Mouse (Mus musculus): Measurements from ENCODE around the gene Ptpa.
A peak's percentile ranks its signal among the peaks of the same experiment; 100 is the strongest.

Ptpa gene

DNA sequence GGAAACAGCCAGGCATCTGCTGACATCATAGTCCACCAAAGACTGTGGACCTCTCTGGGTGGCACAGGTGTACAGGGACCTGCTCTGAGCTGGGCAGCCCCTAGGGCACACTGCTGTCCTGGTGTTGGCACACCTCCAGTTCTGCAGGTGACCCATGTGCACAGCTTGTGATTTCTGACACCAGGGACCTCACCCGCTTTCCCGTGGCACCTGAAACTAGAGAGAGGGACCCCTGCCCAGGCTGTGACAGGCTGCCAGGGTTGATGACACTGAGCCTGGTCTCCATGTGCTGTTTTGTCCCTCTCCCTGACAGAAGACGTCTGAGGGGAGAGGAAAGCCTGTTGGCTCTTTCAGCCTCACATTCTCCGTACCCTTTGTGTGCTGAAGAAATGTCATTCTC, 22.0 kb downstream of the Ptpa start:
- DNase-seq (ENCODE audit: low read depth), result no peak

DNA sequence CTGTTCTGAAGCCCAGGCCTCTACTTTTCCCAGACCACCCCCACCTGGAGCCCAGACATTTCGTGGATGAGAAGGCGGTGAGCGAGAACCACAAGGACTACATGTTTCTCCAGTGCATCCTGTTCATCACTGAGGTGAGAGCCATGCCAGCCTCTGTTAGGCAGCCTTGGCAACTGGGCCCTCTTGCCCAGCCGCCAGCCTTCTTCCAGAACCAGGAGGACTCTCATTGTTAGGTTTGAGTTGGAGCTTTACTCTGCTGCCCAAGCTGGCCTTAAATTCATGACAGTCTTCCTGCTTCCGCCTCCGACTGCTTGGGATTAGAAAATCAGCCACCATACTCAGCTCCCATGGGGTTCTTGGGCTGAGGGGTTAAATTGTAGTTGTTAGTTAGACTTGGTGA, 23.8 kb downstream of the Ptpa start:
- DNase-seq (ENCODE audit: low read depth), result no peak

DNA sequence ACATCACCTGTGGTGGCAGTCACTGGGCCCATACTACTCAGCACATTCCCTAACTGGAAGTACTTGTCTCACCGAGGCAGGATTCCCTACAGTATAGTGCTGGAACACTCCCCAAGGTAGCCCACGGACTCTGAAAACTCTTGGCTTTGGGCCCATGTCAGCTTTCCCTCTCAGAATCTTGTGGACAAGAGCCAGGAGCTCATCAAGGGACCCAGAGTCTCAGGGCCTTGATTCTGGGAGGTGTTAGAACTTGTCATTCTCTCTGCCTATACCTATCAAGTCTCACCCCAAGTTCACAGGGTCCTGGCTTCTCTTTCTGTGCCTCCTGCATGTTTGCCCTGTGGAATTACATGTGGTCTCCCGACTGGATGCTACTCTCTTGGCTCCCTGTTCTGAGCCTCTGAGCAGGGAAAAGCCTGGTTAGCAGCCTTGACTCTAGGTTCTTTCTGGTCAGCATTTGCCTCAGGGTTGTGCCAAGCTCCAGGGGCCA, 24.4 kb downstream of the Ptpa start:
- no peak for DNase-seq (ENCODE audit: low read depth)

DNA sequence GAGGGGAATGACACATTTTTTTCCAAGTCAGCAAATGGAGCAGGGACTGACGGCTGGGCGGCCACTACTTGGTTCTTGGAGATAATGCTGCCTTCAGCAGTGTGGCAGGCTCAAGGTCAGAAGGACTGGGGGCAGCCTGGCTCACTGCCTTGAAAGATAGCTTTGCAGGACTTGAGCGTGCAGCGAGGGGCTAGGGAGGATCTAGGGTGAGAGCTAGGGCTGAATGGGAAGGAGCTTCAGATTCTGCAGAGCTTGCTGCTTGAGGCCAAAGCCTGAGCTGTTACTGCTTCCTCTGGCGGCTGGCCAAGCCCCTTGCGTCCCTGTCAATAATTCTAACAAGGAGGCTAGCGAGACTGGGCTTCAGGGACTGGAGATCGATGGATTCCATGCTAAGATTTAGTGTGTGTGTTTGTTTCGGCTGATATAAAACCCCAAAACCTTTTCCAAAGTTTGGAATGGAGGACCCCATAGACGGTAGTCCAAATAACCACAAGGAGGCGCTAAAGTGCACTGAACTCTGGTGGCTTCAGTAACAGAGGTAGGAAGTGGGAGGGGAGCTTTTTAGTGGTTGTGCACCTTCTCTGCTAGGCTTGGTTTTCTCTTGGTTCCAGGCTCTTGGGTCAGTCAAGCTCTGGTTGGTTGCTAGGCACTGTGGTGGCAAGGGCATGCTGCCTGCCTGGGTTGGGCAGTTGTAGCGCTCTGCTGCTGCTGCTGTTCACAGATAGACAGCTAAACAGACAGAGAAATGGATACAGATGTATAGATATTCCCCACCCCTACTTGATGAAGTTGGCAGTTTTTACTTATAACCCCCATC, 25.1 kb downstream of the Ptpa start:
- DNase-seq (ENCODE audit: low read depth), result peak; percentile 80

DNA sequence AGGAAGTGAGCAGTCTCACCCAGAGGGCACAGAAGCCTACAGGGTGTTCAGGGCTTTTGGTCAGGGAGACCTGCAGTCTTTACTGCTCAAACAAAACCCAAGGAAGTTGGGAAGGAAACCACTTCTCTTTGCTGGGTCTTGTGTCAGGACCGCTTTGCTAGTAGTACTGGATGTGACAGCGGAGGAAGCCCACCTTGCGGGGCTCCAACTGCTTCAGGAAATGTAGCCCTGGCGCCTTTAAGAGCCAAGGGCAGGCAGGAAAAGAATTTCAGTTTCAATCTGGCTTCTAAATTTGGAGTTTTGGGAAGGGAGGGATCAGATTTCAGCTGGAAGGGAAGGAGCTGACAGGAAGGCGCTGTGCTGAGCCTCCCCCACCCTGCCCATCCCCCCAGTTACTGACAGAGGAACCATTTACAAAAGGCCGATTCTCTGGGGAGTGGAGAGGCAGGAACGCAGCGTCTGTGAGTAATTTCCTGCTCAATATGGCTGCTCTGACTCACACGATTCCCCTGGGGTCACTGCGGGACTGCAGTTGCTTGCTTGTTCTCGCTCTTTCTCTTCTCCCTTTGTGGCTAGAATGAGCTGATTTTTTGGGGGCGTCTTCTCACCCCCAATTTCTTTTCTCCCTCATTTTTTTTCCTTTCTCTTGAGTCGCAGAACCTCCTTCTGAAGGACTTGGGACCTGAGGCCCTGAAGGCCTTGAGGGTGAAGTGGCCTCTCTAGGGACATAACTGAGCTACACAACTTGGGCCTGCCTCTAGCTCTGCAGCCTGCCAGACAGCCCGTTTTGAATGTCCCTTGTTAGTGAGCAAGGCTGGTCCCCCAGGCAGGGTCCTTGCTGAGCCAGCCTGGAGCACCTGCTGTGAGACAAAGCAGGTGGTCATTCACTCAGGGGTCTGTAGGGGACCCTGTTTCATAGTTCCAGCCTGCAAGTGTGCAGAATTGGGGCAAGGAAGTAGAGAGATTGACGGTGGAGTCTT, 26.0 kb downstream of the Ptpa start:
- DNase-seq (ENCODE audit: low read depth), result peak; percentile 79

DNA sequence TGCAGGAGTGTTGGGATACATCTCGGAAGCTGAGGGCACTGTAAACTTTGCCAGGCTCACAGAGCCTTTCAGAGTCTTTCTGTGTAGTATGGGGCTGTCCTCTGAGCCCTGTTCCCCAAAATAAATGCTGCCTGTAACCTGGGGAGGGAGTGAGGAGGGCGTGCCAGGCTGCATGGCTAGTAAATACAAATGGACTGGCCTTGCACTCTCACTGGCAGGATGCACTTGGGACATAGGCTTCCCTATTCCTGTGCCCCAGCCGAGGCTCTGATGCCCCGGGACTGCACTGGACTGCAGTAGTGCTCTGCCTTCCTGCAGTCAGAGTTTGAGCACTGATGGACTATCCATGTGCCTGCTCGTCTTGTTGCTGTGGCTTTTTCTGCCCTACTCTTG, 26.7 kb downstream of the Ptpa start:
- no peak for DNase-seq (ENCODE audit: low read depth)

DNA sequence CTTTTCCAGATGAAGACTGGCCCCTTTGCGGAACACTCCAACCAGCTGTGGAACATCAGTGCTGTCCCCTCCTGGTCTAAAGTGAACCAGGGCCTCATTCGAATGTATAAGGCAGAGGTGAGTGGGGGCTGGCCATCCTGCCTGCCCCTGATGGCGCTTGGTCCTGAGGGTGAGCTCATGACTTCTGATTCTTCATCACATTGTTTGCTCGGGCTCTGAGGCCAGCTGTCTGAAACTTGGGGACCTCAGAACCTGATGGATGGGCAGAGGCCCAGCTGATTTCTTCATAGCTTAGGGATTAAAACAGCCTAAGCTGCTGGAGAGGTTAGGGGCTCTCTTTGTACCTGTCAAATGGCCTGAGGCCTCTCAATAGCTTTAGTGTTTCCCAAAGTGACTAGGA, 27.4 kb downstream of the Ptpa start:
- DNase-seq (ENCODE audit: low read depth), result no peak

DNA sequence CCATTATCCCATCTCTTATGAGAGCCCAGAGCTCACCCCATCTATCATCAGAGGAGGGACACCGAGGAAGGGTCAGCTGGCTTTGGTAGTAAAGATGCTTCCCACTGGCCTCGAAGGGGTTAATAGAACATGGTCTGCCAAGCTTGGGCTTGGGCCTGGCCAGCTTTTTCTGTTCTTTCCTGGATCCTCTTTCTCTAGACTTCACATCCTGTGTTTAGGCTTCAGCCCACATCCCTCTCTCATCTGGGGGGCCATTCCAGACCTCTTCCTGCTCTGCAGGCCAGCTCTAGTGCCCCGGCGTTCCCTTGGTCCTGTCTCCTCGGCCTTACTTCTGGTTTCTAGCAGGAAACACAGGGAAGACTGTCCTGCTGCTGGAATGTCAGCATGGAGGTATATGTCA, 28.2 kb downstream of the Ptpa start:
- no peak for DNase-seq (ENCODE audit: low read depth)

DNA sequence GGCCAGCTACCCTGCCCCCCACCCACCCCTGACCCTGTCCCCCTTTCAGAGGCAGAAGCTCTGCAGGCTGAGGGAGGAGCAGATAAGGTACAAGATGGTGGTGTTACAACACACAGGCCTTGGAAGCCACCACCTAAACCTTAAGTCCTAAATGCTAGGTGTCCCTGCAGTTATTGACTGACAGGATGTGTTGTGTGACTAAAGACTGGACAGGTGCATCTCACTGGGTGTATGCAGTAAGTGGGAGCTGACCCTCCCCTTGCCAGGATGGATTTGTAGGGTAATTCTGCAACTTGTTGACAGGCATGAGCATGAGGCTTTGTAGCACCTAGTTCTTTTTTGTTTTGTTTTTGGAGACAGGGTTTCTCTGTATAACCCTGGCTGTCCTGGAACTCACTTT, 28.6 kb downstream of the Ptpa start:
- DNase-seq (ENCODE audit: low read depth), result no peak

DNA sequence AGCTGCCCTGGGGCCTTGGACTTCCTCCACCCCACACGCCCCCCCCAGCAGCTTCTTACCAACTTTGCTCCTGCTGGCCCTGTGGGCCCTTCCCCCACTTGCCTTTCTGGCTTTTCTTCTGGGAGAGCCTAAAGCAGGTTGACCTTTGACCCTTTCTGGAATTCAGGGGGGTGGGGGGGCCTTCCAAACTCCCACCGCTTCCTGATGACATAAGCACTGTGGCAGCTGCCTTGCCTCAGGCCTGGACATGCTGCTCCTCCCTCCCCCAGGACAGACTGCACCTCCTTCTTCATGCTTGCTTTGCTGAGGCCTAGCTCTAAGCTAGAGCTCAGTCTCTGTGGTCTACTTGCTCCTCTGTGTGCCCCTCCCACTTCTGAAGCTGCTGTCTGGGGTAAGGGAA, 29.5 kb downstream of the Ptpa start:
- DNase-seq (ENCODE audit: low read depth), result no peak

DNA sequence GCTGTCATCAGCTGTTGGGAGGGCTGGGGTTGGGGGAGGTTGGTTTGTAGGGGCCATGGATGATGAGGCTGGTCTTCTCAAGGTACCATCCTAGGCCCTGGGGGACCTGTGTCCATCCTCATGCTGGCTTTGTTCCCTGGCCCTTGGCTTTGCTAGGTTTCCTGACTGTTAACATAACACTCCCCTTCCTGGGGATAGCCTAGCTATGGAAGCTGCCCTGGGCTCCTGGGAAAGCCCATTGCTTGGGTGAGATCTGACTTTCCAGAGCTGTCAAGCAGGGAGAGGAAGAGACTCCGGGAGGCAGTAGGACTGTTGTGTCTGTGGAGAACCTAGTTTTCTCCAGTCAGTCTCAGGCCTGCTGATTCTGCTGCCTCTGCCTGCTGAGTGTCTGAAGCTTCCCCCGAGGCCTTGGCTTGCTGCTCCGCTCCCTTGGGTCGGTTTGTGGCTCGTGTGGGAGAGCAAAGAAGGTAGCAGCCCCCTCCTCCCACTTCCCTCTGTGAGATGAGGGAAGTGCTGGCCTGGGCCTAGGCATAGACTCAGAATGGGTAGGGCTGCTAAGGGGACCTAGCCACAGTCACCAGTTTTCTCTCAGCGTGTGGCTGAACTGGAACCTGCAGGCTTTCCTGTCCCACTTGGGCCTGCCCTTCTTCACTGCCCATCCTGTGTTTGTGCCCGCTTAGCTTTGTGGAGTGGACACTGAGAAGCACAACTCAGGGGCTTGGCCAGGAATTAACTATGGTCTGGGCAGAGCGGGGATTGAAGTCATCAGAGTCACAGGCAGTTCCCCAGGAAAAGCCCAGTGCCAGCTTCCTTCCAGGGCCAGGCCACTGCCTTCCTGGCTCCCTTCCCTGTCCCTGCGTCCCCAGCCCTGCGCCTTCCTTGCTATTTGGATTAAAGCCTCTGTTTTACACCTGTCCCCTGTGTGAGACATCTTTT, 31.3 kb downstream of the Ptpa start:
- no peak for DNase-seq (ENCODE audit: low read depth)

DNA sequence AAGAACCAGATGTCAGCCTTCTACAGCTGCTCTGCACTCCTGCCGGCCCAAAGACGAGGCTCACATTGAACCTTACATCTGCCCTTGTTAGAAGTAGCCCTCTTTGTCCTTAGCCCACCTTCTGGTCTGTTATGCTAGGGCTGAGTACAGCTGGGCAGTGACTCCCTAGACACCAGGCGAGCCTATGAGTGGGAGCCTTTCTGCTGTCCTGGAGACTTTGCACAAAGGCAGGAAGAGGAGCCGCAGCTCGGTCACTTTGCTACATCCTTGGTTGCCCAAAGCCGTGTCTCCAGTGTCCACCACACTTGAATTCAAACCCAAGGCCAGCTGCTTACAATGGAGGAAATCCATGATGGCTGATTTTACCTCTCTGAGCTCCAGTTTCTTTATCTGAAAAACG, 32.5 kb downstream of the Ptpa start:
- DNase-seq (ENCODE audit: low read depth), result no peak

DNA sequence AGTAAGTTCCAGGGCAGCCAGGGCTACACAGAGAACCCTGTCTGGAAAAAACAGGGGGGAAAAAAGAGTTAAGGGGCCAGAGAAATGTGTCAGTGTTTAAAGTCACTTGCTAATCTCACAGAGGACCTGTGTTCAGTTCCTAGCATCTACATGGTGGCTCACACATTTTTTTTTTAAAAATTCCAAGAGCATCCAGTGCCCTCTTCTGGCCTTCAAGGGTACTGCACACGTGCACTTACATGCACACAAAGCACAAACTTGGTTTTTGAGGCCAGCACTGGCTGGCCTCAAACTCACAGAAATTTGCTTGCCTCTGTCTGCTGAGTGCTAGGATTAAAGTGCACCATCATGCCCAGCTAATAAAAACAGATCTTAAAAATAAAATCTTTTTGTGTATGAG, 34.7 kb downstream of the Ptpa start:
- DNase-seq (ENCODE audit: low read depth), result no peak

DNA sequence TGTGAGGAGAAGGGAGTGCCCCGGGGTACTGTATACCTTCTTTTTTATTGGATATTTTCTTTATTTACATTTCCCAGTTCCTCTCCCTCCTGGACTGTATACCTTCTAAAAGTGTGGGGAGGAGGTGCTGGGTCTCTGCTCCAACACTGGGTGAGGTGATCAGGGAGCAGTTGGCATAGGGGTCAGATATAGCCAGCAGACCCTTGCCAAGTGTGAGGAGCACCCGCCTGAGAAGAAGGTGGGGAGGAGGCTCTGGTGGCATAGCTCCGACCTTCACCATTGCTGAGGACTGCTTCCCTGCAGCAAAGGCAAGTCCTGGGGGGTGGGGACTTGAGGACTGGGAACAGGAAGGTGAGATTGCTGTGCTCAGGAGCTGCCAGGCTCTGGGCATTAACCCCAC, 35.7 kb downstream of the Ptpa start:
- no peak for DNase-seq (ENCODE audit: low read depth)

DNA sequence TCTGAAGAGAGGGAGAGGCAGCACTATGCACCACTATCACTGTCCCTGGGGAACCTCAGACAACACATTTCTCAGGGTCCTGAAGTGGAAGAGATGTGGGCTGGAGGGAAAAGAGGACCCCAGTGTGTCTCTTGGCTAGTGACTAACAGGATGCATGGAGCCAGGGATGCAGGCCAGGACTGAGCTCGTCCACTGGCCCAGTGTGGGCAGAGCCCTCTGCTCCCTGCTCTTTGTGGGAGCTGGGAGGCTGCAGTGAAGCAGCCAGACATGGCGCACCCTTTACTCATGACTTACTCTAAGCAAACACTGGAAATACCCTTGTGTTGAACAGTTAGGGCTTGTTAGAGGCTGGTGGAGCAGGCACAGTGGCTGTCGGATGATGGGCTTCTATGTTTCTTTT, 37.7 kb downstream of the Ptpa start:
- DNase-seq (ENCODE audit: low read depth), result no peak

DNA sequence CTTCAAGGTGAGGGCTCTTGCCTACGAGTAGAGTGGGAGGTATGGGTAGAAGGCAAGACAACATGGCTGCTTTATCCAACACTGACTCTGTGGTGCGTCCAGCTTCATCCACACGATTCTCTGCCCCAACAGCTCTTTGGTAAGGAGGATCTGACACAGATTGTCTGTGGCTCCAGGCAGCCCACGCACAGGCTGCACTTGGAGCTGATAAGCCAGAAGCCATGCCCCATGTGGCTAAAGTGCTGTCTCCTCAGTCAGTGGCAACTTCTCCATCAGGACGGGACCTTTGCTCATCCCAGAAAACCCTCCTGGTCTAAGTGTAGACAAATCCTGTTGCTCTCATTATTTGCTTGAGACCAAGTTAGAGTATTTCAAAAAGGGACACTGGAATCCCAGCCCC, 38.7 kb downstream of the Ptpa start:
- DNase-seq (ENCODE audit: low read depth), result no peak

DNA sequence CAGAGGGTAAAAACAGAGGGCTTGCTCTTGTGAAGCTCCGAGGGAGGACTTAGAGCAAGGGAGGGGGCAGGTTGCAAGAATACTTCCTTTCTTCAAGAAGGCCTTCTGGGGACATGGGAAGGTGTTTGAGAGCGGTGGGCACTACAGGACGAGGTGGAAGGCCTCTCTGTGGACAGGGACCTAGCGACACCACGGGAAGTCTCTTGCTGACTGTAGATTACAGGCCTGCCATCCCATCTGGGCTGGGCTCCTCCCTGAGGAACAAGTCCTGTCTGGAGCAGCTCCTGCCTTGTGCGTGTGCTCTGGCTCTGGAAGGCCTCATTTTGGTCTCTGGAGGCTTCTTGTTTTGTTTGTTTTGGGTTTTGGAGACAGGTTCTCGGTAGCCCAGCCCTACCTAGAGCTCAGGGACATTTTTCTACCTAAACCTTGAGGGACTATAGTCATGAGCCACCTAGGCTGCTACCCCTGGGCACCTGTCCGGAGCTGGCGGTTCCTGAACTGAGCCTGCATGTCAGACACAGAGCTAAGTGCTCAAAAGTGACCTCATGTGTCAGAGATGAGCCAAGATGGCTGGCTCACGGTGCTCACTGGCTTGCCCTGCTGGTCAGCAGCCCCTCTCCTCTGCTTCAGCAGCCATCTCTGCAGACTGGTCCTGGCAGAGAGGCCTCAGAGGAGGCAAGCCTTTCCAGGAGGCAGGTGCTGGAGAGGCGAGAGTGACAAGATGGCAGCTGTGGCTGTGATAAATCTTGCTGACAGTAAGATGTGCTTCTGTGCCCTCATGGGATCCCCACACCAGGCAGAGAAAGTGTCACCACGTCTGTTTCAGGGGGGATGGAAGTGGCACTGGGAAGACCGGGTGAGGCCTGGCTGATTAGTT, 40.5 kb downstream of the Ptpa start:
- DNase-seq (ENCODE audit: low read depth), result no peak

DNA sequence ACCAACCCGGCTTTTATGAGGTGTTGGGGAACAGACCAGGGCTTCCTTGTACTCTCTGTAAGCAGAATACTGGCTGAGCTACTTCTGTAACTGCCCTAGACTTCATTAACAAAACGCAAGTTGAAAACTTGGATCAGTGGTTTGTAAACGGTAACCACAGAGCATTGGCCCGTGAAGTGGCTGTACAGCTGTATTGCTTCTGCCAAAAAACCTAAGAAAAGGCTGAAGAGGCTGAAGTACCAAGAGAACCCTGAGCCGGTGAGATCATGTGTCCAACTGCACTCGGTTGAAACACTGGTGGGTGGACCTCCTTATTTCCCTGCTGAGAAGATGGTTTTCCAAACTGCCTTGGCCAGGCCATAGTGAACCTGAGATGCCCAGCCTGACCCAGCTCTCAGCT, 42.5 kb downstream of the Ptpa start:
- no peak for DNase-seq (ENCODE audit: low read depth)

DNA sequence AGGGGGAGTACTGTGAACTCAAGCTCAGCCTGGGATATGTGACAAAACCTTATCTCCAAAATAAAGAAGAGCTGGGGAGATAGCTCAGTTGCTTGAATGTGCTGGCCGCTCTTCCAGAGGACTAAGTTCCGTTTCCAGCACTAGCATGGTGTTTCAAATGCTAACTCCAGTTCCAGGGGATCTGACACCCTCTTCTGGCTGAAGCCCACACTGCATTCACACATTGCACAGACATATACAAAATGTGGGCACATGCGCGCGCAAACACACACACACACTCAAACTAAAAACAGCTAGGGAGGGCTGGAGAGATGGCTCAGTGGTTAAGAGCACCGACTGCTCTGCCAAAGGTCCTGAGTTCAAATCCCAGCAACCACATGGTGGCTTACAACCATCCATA, 43.4 kb downstream of the Ptpa start:
- DNase-seq (ENCODE audit: low read depth), result no peak

DNA sequence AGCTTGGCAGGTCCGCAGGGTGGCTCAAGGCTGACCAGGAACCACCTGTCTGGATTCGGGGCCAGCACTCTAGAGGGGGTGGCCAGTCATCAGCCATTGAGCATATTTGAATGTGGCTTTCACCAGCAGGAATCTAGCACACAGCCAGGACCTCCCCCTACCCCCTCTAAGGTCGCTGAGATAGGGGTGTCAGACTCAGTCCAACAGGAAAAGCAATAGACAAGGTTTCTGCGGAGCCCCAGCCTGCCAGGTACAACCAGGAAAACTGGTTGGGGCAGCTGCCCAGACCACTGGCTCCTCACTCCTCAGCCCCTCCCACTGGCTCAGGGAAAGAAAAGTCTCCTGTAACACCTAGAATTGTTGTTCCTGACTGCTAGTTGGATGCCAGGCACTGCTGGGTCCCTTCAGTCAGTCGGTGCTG, 47.5 kb downstream of the Ptpa start:
- no peak for DNase-seq (ENCODE audit: low read depth)

DNA sequence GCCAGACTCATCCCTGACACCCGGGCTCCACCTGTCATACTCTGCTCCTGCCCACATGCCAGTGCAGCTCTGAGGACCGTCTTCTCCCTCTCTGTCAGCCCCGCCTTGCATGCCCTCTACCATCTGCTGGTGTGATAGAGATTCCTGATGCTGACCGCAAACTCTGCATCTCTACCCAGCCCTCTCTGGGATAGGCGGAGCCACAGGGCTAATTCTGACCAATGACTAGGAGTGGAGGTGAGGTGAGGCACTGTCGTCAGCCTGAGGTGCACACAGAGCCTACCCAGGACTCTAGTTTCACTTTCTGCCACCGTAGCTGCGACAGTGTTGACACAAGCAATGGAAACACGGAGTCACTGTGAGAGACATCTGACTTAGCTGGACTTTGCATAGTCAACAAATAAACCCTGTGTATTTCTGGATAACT, 48.1 kb downstream of the Ptpa start:
- DNase-seq (ENCODE audit: low read depth), result peak; percentile 84

Data from c-Kit-positive CD71-negative TER-119-negative erythroid progenitor cells, embryonic 14.5 days (primary cell).